Mouse (Mus musculus) lung, embryonic 15.5 days (tissue): ENCODE results near the gene Arhgef7. TPM values are rescaled to one million over a fixed set of nuclear protein-coding genes. Genes with fewer than 3 reads are reported as not detected.

Experiments
- ATAC-seq: fragments of 200-750 bp; cut with Nextera tagmentation; 2 replicates; pipeline ENCODE4 v1.8.0; 2017; ENCODE audit warnings: moderate number of reproducible peaks, borderline replicate concordance; ENCODE audit not compliant: low FRiP score, low TSS enrichment; ENCODE audit errors: extremely low read depth
- H3K27ac ChIP-seq: fragments of 300-500 bp; sonication (generic); 2 replicates; pipeline ENCODE4 v1.5.1; 2015; ENCODE audit warnings: moderate library complexity, mild to moderate bottlenecking, inconsistent platforms
- H3K27me3 ChIP-seq: fragments of 300-500 bp; sonication (generic); 2 replicates; pipeline ENCODE4 v1.6.1; 2015; ENCODE audit warnings: inconsistent platforms
- H3K36me3 ChIP-seq: fragments of 300-500 bp; sonication (generic); 2 replicates; pipeline ENCODE4 v1.6.1; 2015; ENCODE audit warnings: inconsistent platforms
- H3K4me1 ChIP-seq: fragments of 300-500 bp; sonication (generic); 2 replicates; pipeline ENCODE4 v1.6.1; 2015; ENCODE audit warnings: inconsistent platforms
- H3K4me2 ChIP-seq: fragments of 300-500 bp; sonication (generic); 2 replicates; pipeline ENCODE4 v1.6.1; 2015; ENCODE audit warnings: inconsistent platforms, mild to moderate bottlenecking, moderate library complexity
- H3K4me3 ChIP-seq: fragments of 300-500 bp; sonication (generic); 2 replicates; pipeline ENCODE4 v1.5.1; 2015; ENCODE audit warnings: mild to moderate bottlenecking, inconsistent platforms
- H3K9ac ChIP-seq: fragments of 300-500 bp; sonication (generic); 2 replicates; pipeline ENCODE4 v1.6.1; 2015; ENCODE audit warnings: inconsistent platforms
- H3K9me3 ChIP-seq: fragments of 300-500 bp; sonication (generic); 2 replicates; pipeline ENCODE4 v1.6.1; 2016; ENCODE audit warnings: inconsistent platforms
- WGBS: fragments of 180-500 bp; shearing (Covaris S2); methylation state at CpG from one replicate; pipeline ENCODE4 v1.1.7; 2015; 5-methylcytosine and 5-hydroxymethylcytosine counted together
- polyA plus RNA-seq: library from polyadenylated mRNA; unstranded; fragments of >200 nt; fragmentation: Nextera tagmentation; extraction: Ambion mirVana; gene quantifications from 2 replicates; pipeline ENCODE4 v1.2.1, GENCODE M21; 2015

The Arhgef7 gene
- polyA plus RNA-seq, 1 experiment from 2014 or later: 39.0 TPM

GRCm38 (mm10) chr8:11830214-11831046, 102.9 kb downstream of the Arhgef7 start:
- Histone ChIP-seq H3K36me3 (peaks cover 51% of the 10 kb centered on the region), H3K27me3 (no peaks in the 10 kb centered on the region), H3K9me3 (no peaks in the 10 kb centered on the region), H3K4me1 (no peaks in the 10 kb centered on the region), H3K4me2 (no peak overlapping the region), H3K27ac (no peak overlapping the region), H3K9ac (no peak overlapping the region), H3K4me3 (no peak overlapping the region)
- WGBS: 74% methylated on average over 16 of the region's 16 CpGs
- ATAC-seq: no peak

- no peak for ATAC-seq
- peaks cover 45% of the 10 kb centered on the region for H3K36me3 ChIP-seq
- peak overlapping the region; percentile 27; the same call in 1 of the 2 replicates for H3K27ac ChIP-seq
Observed at GRCm38 (mm10) chr8:11831174-11831573, 103.7 kb downstream of the Arhgef7 start.

GRCm38 (mm10) chr8:11831939-11832338, 104.4 kb downstream of the Arhgef7 start:
- 73% methylated on average over 5 of the region's 5 CpGs for WGBS
- H3K4me2 ChIP-seq: no peak overlapping the region
- H3K4me1 ChIP-seq: no peaks in the 10 kb centered on the region
- no peak overlapping the region for H3K9ac ChIP-seq
- H3K4me3 ChIP-seq: no peak overlapping the region
- H3K27me3 ChIP-seq: no peaks in the 10 kb centered on the region
- ATAC-seq: no peak
- peaks cover 43% of the 10 kb centered on the region for H3K36me3 ChIP-seq
- no peak overlapping the region for H3K27ac ChIP-seq
- no peaks in the 10 kb centered on the region for H3K9me3 ChIP-seq

More at GRCm38 (mm10) chr8:11831174-11831573, 103.7 kb downstream of the Arhgef7 start:
- Histone ChIP-seq H3K4me1 (no peaks in the 10 kb centered on the region), H3K9me3 (no peaks in the 10 kb centered on the region), H3K4me3 (no peak overlapping the region), H3K9ac (no peak overlapping the region), H3K27me3 (no peaks in the 10 kb centered on the region), H3K4me2 (no peak overlapping the region)
- WGBS: 69% methylated on average over 10 of the region's 10 CpGs

GRCm38 (mm10) chr8:11833157-11833556, 105.6 kb downstream of the Arhgef7 start:
- no peak overlapping the region for H3K4me2 ChIP-seq
- H3K4me3 ChIP-seq: no peak overlapping the region
- no peaks in the 10 kb centered on the region for H3K27me3 ChIP-seq
- 89% methylated on average over 4 of the region's 4 CpGs for WGBS
- H3K36me3 ChIP-seq: peaks cover 36% of the 10 kb centered on the region
- H3K9me3 ChIP-seq: no peaks in the 10 kb centered on the region
- H3K9ac ChIP-seq: no peak overlapping the region
- H3K4me1 ChIP-seq: no peaks in the 10 kb centered on the region
- ATAC-seq: no peak
- H3K27ac ChIP-seq: no peak overlapping the region

GRCm38 (mm10) chr8:11834200-11834599, 106.7 kb downstream of the Arhgef7 start:
- Histone ChIP-seq H3K27ac (no peak overlapping the region), H3K4me3 (no peak overlapping the region), H3K36me3 (peaks cover 27% of the 10 kb centered on the region), H3K4me1 (no peaks in the 10 kb centered on the region), H3K4me2 (no peak overlapping the region), H3K27me3 (no peaks in the 10 kb centered on the region), H3K9ac (no peak overlapping the region), H3K9me3 (no peaks in the 10 kb centered on the region)
- WGBS: 85% methylated on average over 5 of the region's 5 CpGs
- no peak for ATAC-seq

- Histone ChIP-seq H3K4me1 (no peaks in the 10 kb centered on the region), H3K27me3 (no peaks in the 10 kb centered on the region), H3K27ac (no peak overlapping the region), H3K4me3 (no peak overlapping the region), H3K9ac (no peak overlapping the region), H3K4me2 (no peak overlapping the region), H3K9me3 (no peaks in the 10 kb centered on the region), H3K36me3 (peaks cover 27% of the 10 kb centered on the region)
- no peak for ATAC-seq
- 91% methylated on average over 16 of the region's 16 CpGs for WGBS
Observed at GRCm38 (mm10) chr8:11834691-11835090, 107.2 kb downstream of the Arhgef7 start.

GRCm38 (mm10) chr8:11840174-11840573, 112.7 kb downstream of the Arhgef7 start, which contains the start of gene Tex29:
Gene Tex29, plus strand, starts transcription at chr8:11840474.
- WGBS: 80% methylated on average over 5 of the region's 5 CpGs
- H3K4me2 ChIP-seq: no peak within 1 kb of the TSS
- H3K9ac ChIP-seq: no peak within 1 kb of the TSS
- peaks cover 15% of the 10 kb centered on the region for H3K4me1 ChIP-seq
- no peak for ATAC-seq
- H3K9me3 ChIP-seq: no peaks in the 10 kb centered on the region
- no peaks in the 10 kb centered on the region for H3K27me3 ChIP-seq
- peaks cover under 1% of the 10 kb centered on the region; the same call in 1 of the 2 replicates for H3K36me3 ChIP-seq
- no peak within 1 kb of the TSS for H3K4me3 ChIP-seq
- no peak within 1 kb of the TSS for H3K27ac ChIP-seq

GRCm38 (mm10) chr8:11841571-11841970, 114.0 kb downstream of the Arhgef7 start:
- H3K4me2 ChIP-seq: no peak overlapping the region
- no peak for ATAC-seq
- no peaks in the 10 kb centered on the region for H3K36me3 ChIP-seq
- peaks cover 15% of the 10 kb centered on the region for H3K4me1 ChIP-seq
- no peaks in the 10 kb centered on the region for H3K9me3 ChIP-seq
- no peak overlapping the region for H3K9ac ChIP-seq
- H3K4me3 ChIP-seq: no peak overlapping the region
- 0 out of 2 replicates have a peak overlapping the region, but pooled peaks have one; percentile 45 for H3K27ac ChIP-seq
- WGBS: 14% methylated on average over 8 of the region's 8 CpGs
- H3K27me3 ChIP-seq: no peaks in the 10 kb centered on the region

- WGBS: 68% methylated on average over 8 of the region's 8 CpGs
- Histone ChIP-seq H3K9me3 (no peaks in the 10 kb centered on the region), H3K36me3 (no peaks in the 10 kb centered on the region), H3K4me3 (no peak overlapping the region), H3K27me3 (no peaks in the 10 kb centered on the region), H3K4me2 (no peak overlapping the region), H3K27ac (no peak overlapping the region), H3K9ac (no peak overlapping the region), H3K4me1 (peaks cover 15% of the 10 kb centered on the region)
- ATAC-seq: no peak
Observed at GRCm38 (mm10) chr8:11842757-11843156, 115.2 kb downstream of the Arhgef7 start.

GRCm38 (mm10) chr8:11843677-11844315, 116.3 kb downstream of the Arhgef7 start:
- Histone ChIP-seq H3K9me3 (no peaks in the 10 kb centered on the region), H3K4me3 (no peak overlapping the region), H3K36me3 (no peaks in the 10 kb centered on the region), H3K9ac (no peak overlapping the region), H3K4me1 (peaks cover 15% of the 10 kb centered on the region), H3K27me3 (no peaks in the 10 kb centered on the region), H3K27ac (no peak overlapping the region), H3K4me2 (no peak overlapping the region)
- WGBS: 67% methylated on average over 13 of the region's 13 CpGs
- ATAC-seq: peak; percentile 47; the same call in 1 of the 2 replicates

GRCm38 (mm10) chr8:11844316-11844685, 116.8 kb downstream of the Arhgef7 start:
- Histone ChIP-seq H3K4me1 (peaks cover 15% of the 10 kb centered on the region), H3K36me3 (no peaks in the 10 kb centered on the region), H3K27ac (no peak overlapping the region), H3K27me3 (no peaks in the 10 kb centered on the region), H3K9ac (no peak overlapping the region), H3K4me3 (no peak overlapping the region), H3K4me2 (no peak overlapping the region), H3K9me3 (no peaks in the 10 kb centered on the region)
- peak; percentile 25; the same call in 1 of the 2 replicates for ATAC-seq
- 59% methylated on average over 7 of the region's 7 CpGs for WGBS

GRCm38 (mm10) chr8:11846807-11847206, 119.3 kb downstream of the Arhgef7 start:
- Histone ChIP-seq H3K4me2 (no peak overlapping the region), H3K9me3 (no peaks in the 10 kb centered on the region), H3K4me3 (no peak overlapping the region), H3K9ac (no peak overlapping the region), H3K27ac (no peak overlapping the region), H3K27me3 (no peaks in the 10 kb centered on the region), H3K36me3 (no peaks in the 10 kb centered on the region), H3K4me1 (peaks cover 4% of the 10 kb centered on the region)
- ATAC-seq: no peak
- WGBS: 86% methylated on average over 6 of the region's 6 CpGs
